Mouse (Mus musculus) C2C12 (cell line): ENCODE data around the gene Sacm1l. TPM values are rescaled to one million over a fixed set of nuclear protein-coding genes. Genes with fewer than 3 reads are reported as not detected.

Source experiments
- H3K27me3 ChIP-seq: one replicate; pipeline ENCODE4 v1.6.1; 2011; ENCODE audit not compliant: control insufficient read depth, insufficient read depth, insufficient read length
- H3K36me3 ChIP-seq: one replicate; pipeline ENCODE4 v1.6.1; 2011; ENCODE audit not compliant: control insufficient read depth, insufficient read depth
- H3K4me3 ChIP-seq: one replicate; pipeline ENCODE4 v1.5.1; 2011; ENCODE audit warnings: mild to moderate bottlenecking, control low read depth; ENCODE audit not compliant: poor library complexity, insufficient read depth, severe bottlenecking
- H3K79me2 ChIP-seq: one replicate; pipeline ENCODE4 v1.6.1; 2011; ENCODE audit not compliant: control insufficient read depth, insufficient read depth
- H3K79me3 ChIP-seq: one replicate; pipeline ENCODE4 v1.6.1; 2011; ENCODE audit warnings: low read depth, control low read depth
- H3ac ChIP-seq: one replicate; pipeline ENCODE3; 2011; ENCODE audit warnings: low read depth; ENCODE audit not compliant: control insufficient read depth, insufficient read length
- CEBPB ChIP-seq: IDR thresholded peaks from one replicate; pipeline ENCODE4 v1.6.1; 2011; ENCODE audit warnings: low read depth, mild to moderate bottlenecking, control low read depth, moderate library complexity
- CTCF ChIP-seq: IDR thresholded peaks from one replicate; pipeline ENCODE4 v1.5.1; 2011; ENCODE audit not compliant: control insufficient read depth, insufficient read depth, insufficient read length
- FOSL1 ChIP-seq: IDR thresholded peaks from one replicate; pipeline ENCODE4 v1.8.0; 2011; ENCODE audit warnings: mild to moderate bottlenecking, low read length; ENCODE audit not compliant: poor library complexity, insufficient read depth, severe bottlenecking
- MAX ChIP-seq: IDR thresholded peaks from one replicate; pipeline ENCODE4 v1.6.1; 2011; ENCODE audit warnings: mild to moderate bottlenecking, control low read depth
- MYOD1 ChIP-seq: IDR thresholded peaks from one replicate; pipeline ENCODE4 v1.6.1; 2011; ENCODE audit warnings: low read depth; ENCODE audit not compliant: control insufficient read depth, insufficient read length
- MYOG ChIP-seq: IDR thresholded peaks from one replicate; pipeline ENCODE4 v1.6.1; 2011; ENCODE audit not compliant: control insufficient read depth, insufficient read length; ENCODE audit errors: extremely low read depth
- USF1 ChIP-seq: IDR thresholded peaks from one replicate; pipeline ENCODE4 v1.6.1; 2011; ENCODE audit warnings: low read depth, mild to moderate bottlenecking, control low read depth, moderate library complexity
- polyA plus RNA-seq: library from polyadenylated mRNA; unstranded; fragments of >200 nt; fragmentation: generic; extraction: Trizol; gene quantifications from one replicate; pipeline ENCODE4 v1.2.1, GENCODE M21; 2012; ENCODE audit warnings: missing spikeins

Sacm1l gene
- polyA plus RNA-seq, 1 experiment = 9.1 TPM

DNA sequence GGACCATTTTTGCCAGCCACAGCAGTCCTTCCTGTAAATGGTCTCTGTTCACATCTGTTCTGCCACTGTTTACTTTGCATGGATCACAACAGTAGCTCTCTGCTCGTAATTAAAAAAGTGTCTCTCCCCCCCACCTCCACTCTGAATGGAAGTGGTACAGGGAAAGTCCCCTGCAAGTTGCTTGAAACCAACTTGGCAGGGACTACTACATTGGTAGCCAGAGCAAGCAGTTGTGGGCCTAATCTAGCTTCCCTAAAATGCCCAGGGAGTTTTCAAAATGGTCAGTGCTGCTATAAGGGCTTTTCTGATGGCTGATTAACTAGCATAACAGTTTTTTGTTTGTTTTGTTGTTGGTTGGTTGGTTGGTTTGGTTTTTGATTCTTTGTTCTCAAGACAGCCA lies 9.5 kb downstream of the Sacm1l start:
- peaks cover 10% of the 10 kb centered on the region for H3K36me3 ChIP-seq
- no peak for TF ChIP-seq FOSL1
- TF ChIP-seq USF1 = no peak
- no peak overlapping the region for H3ac ChIP-seq
- H3K79me3 ChIP-seq = peaks cover 15% of the 10 kb centered on the region
- peaks cover 73% of the 10 kb centered on the region for H3K79me2 ChIP-seq
- H3K27me3 ChIP-seq = no peaks in the 10 kb centered on the region
- no peak overlapping the region for H3K4me3 ChIP-seq

DNA sequence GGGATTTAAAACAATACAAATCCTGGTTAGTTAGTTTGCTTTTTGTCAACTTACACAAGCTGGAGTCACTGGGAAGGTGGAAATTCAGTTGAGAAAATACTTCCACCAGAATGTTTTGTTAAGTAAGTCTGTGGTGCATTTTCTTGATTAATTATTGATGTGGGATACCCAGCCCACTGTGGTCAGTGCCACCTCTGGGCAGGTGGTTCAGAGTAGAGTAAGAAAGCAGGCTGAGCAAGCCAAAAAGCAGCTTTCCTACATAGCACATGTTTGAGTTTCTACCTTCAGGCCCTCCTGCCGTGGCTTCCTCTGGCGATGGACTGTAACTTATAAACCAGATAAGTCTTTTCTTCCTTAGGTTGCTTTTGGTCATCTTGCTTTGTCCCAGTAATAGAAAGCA lies 10.3 kb downstream of the Sacm1l start:
- peaks cover 66% of the 10 kb centered on the region for H3K79me2 ChIP-seq
- TF ChIP-seq CTCF (no peak), MYOG (no peak), MAX (no peak), MYOD1 (no peak), CEBPB (no peak), FOSL1 (no peak), USF1 (no peak)
- peaks cover 10% of the 10 kb centered on the region for H3K36me3 ChIP-seq
- H3ac ChIP-seq = no peak overlapping the region
- no peaks in the 10 kb centered on the region for H3K27me3 ChIP-seq
- peaks cover 11% of the 10 kb centered on the region for H3K79me3 ChIP-seq
- no peak overlapping the region for H3K4me3 ChIP-seq

DNA sequence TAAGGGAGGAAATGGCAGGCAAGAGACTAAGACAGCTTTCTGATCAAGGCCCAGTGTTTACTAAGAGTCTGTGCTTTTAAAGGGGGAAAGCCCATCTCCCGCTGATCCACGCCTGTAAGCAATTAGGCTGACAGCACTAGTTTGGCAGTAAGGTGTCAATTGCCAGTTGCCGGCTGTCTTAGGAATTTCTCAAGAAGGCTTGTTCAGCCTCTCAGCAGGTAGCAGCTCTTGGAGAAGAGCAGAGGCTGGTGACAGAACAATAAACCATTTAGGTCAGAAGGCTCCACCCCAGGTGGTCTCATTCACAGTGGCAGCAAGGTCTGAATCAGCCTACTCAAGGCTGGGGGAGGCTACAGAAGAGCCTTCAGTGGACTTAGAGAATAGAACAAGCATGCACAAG lies 25.0 kb downstream of the Sacm1l start:
- Histone ChIP-seq H3K79me3 (no peaks in the 10 kb centered on the region), H3K4me3 (no peak overlapping the region), H3K79me2 (no peaks in the 10 kb centered on the region), H3K27me3 (no peaks in the 10 kb centered on the region), H3ac (no peak overlapping the region), H3K36me3 (peaks cover 50% of the 10 kb centered on the region)
- TF ChIP-seq MYOG = no peak
- no peak for TF ChIP-seq MAX
- no peak for TF ChIP-seq FOSL1
- no peak for TF ChIP-seq USF1
- TF ChIP-seq CTCF = no peak
- no peak for TF ChIP-seq CEBPB
- TF ChIP-seq MYOD1 = no peak

DNA sequence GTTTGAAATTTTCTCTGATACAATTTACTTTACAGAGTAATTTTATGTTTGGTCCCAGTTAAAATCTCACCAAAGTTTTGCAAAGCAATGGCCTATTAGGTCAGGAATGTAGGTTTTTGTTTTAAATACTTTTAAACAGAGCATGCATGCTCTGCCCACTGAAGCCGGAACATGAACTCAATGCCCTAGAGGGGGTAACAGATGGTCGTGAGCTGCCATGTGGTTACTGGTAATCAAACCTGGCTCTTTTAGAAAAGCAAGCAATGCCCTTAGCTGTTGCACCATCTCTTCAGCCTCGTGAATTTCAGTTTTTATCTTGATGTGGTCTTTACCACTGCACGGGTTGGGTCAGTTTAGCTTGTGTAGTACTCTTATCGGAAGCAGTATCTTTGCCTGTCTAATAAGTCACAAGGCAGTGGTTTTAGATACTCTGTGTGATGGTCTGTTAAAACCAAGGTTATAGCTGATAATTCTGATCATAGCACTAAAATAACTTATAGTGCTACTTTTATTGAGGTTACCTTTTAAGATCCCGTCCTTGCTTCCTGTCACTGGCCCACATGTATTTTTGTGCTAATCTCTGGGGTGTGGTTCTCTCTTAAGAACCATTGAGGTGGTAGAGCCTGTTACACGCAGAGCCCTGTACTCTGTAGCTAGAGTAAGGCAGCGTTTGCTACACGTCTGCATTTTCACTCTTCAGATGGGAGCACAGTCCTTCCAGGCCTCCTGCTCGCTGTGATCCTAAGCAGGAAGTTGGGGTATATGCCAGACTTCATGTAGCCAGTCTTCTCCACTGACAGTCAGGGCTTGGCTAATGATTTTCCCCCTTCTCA lies 48.0 kb downstream of the Sacm1l start:
- no peak for TF ChIP-seq FOSL1
- no peak for TF ChIP-seq CTCF
- no peak for TF ChIP-seq MYOG
- TF ChIP-seq MYOD1 = no peak
- no peak for TF ChIP-seq MAX
- no peak for TF ChIP-seq USF1
- no peak for TF ChIP-seq CEBPB
- Histone ChIP-seq H3K4me3 (no peak overlapping the region), H3K79me3 (no peaks in the 10 kb centered on the region), H3K36me3 (peaks cover 11% of the 10 kb centered on the region), H3K79me2 (no peaks in the 10 kb centered on the region), H3K27me3 (no peaks in the 10 kb centered on the region), H3ac (no peak overlapping the region)

DNA sequence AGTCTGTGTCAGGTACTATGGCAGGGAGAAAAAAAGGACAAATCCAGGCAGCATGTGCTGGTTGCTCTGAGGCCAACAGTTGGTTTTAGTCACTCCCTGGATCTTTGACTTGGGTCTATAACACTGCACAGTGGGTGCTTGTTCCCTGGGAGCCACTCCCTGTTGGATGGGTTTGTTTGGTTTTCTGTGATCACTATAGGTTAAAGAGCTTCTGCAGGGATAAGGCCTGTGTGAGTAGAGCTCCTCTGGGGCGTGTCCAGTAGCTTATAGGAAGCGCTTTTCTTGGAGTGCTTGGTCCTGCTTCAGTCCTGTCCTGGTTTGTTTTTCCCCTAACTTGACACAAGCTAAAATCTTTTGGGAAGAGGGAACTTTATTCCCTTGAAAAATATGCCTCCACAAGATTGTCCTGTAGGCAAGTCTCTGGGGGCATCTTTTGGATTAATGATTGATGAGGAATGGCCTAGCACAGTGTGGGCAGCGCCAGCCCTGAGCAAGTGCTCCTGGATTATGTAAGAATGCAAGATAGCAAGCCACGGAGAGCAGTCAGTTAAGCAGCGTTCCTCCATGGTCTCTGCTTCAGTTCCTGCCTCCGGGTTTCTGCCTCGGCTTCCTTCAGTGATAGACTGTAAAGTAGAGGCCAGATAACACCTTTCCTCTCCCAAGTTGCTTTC lies 59.8 kb downstream of the Sacm1l start:
- TF ChIP-seq CTCF = no peak
- TF ChIP-seq MYOG = no peak
- H3K4me3 ChIP-seq = no peak overlapping the region
- H3ac ChIP-seq = no peak overlapping the region
- no peaks in the 10 kb centered on the region for H3K79me2 ChIP-seq
- peaks cover 21% of the 10 kb centered on the region for H3K36me3 ChIP-seq
- H3K27me3 ChIP-seq = no peaks in the 10 kb centered on the region
- H3K79me3 ChIP-seq = no peaks in the 10 kb centered on the region

- Histone ChIP-seq H3ac (no peak overlapping the region), H3K27me3 (no peaks in the 10 kb centered on the region), H3K79me3 (no peaks in the 10 kb centered on the region), H3K36me3 (peaks cover 7% of the 10 kb centered on the region), H3K4me3 (no peak overlapping the region), H3K79me2 (no peaks in the 10 kb centered on the region)
- TF ChIP-seq FOSL1 = no peak
- TF ChIP-seq MYOG = no peak
- TF ChIP-seq CEBPB = no peak
- no peak for TF ChIP-seq MYOD1
- TF ChIP-seq USF1 = no peak
- no peak for TF ChIP-seq MAX
- no peak for TF ChIP-seq CTCF
Observed at GRCm38 (mm10) chr9:123595194-123595593, 65.6 kb downstream of the Sacm1l start.
